Mouse (Mus musculus): ENCODE measurements around the gene Zfyve27.
A peak's percentile ranks its signal among the peaks of the same experiment; 100 is the strongest.

The Zfyve27 gene

GRCm38 (mm10) chr19:42179356-42179755, 15.6 kb downstream of the Zfyve27 start:
- no peak for DNase-seq (ENCODE audit: low spot score)

GRCm38 (mm10) chr19:42182673-42183072, 18.9 kb downstream of the Zfyve27 start:
- no peak for DNase-seq (ENCODE audit: low spot score)

- DNase-seq (ENCODE audit: low spot score): no peak
Observed at GRCm38 (mm10) chr19:42189735-42190134, 26.0 kb downstream of the Zfyve27 start.

- no peak for DNase-seq (ENCODE audit: low spot score)
Observed at GRCm38 (mm10) chr19:42190494-42190893, 26.7 kb downstream of the Zfyve27 start.

- DNase-seq (ENCODE audit: low spot score): no peak
Observed at GRCm38 (mm10) chr19:42193311-42193710, 29.6 kb downstream of the Zfyve27 start.

GRCm38 (mm10) chr19:42196378-42196777, 32.6 kb downstream of the Zfyve27 start:
- no peak for DNase-seq (ENCODE audit: low spot score)

- no peak for DNase-seq (ENCODE audit: low spot score)
Observed at GRCm38 (mm10) chr19:42197066-42197465, 33.3 kb downstream of the Zfyve27 start.

- no peak for DNase-seq (ENCODE audit: low spot score)
Observed at GRCm38 (mm10) chr19:42198026-42198425, 34.3 kb downstream of the Zfyve27 start.

GRCm38 (mm10) chr19:42201696-42202381, 38.1 kb downstream of the Zfyve27 start, which contains the start of gene Sfrp5:
Gene Sfrp5, minus strand, starts transcription at chr19:42202252.
- no peak for DNase-seq (ENCODE audit: low spot score)

- no peak for DNase-seq (ENCODE audit: low spot score)
Observed at GRCm38 (mm10) chr19:42202467-42202866, 38.7 kb downstream of the Zfyve27 start.

GRCm38 (mm10) chr19:42204306-42204705, 40.6 kb downstream of the Zfyve27 start:
- DNase-seq (ENCODE audit: low spot score): no peak

GRCm38 (mm10) chr19:42205201-42205600, 41.5 kb downstream of the Zfyve27 start:
- no peak for DNase-seq (ENCODE audit: low spot score)

GRCm38 (mm10) chr19:42209485-42209884, 45.7 kb downstream of the Zfyve27 start:
- no peak for DNase-seq (ENCODE audit: low spot score)

GRCm38 (mm10) chr19:42209976-42210375, 46.2 kb downstream of the Zfyve27 start:
- DNase-seq (ENCODE audit: low spot score): no peak

GRCm38 (mm10) chr19:42211936-42212335, 48.2 kb downstream of the Zfyve27 start:
- no peak for DNase-seq (ENCODE audit: low spot score)

GRCm38 (mm10) chr19:42214601-42215000, 50.9 kb downstream of the Zfyve27 start:
- no peak for DNase-seq (ENCODE audit: low spot score)

GRCm38 (mm10) chr19:42216699-42217373, 53.1 kb downstream of the Zfyve27 start:
- DNase-seq (ENCODE audit: low spot score): no peak

GRCm38 (mm10) chr19:42217374-42217763, 53.6 kb downstream of the Zfyve27 start:
- DNase-seq (ENCODE audit: low spot score): no peak

GRCm38 (mm10) chr19:42226451-42226850, 62.7 kb downstream of the Zfyve27 start:
- no peak for DNase-seq (ENCODE audit: low spot score)

- DNase-seq (ENCODE audit: low spot score): no peak
Observed at GRCm38 (mm10) chr19:42229499-42230287, 65.9 kb downstream of the Zfyve27 start.

GRCm38 (mm10) chr19:42230288-42230568, 66.5 kb downstream of the Zfyve27 start:
- DNase-seq (ENCODE audit: low spot score): peak; percentile 64

- no peak for DNase-seq (ENCODE audit: low spot score)
Observed at GRCm38 (mm10) chr19:42230986-42231385, 67.2 kb downstream of the Zfyve27 start.
